Mouse (Mus musculus) embryonic fibroblast, embryonic 13.5 days (primary cell): ENCODE results near the gene Spout1.

Experiments
- CTCF ChIP-seq: IDR thresholded peaks from 2 replicates; pipeline ENCODE4 v1.5.1; 2011; ENCODE audit warnings: mild to moderate bottlenecking, control low read depth, low read length, moderate library complexity, borderline replicate concordance; ENCODE audit not compliant: insufficient read depth
- POLR2A ChIP-seq: IDR thresholded peaks from 2 replicates; pipeline ENCODE4 v1.6.1; 2011; ENCODE audit warnings: low read depth, mild to moderate bottlenecking, control low read depth, low read length, moderate library complexity

- TF ChIP-seq POLR2A (no peak), CTCF (no peak)
These were observed 33.8 kb downstream of the Spout1 start for GRCm38 (mm10) chr2:30144436-30144835.
